Mouse (Mus musculus) ES-E14 (cell line): ENCODE data around the gene Abhd17c.

ENCODE experiments used
- CHD2 ChIP-seq: IDR thresholded peaks from 2 replicates; pipeline ENCODE4 v1.6.1; 2014; ENCODE audit warnings: mild to moderate bottlenecking, low read depth, low read length, inconsistent platforms
- MAFK ChIP-seq: IDR thresholded peaks from 2 replicates; pipeline ENCODE4 v1.6.1; 2014; ENCODE audit warnings: mild to moderate bottlenecking, low read depth, low read length, inconsistent platforms; ENCODE audit not compliant: insufficient read depth
- ZC3H11A ChIP-seq: IDR thresholded peaks from 2 replicates; pipeline ENCODE4 v1.6.1; 2012; ENCODE audit warnings: low read depth, mild to moderate bottlenecking, inconsistent platforms, low read length, borderline replicate concordance
- ZNF384 ChIP-seq: IDR thresholded peaks from 2 replicates; pipeline ENCODE4 v1.6.1; 2012; ENCODE audit warnings: low read depth, low read length, inconsistent platforms

DNA sequence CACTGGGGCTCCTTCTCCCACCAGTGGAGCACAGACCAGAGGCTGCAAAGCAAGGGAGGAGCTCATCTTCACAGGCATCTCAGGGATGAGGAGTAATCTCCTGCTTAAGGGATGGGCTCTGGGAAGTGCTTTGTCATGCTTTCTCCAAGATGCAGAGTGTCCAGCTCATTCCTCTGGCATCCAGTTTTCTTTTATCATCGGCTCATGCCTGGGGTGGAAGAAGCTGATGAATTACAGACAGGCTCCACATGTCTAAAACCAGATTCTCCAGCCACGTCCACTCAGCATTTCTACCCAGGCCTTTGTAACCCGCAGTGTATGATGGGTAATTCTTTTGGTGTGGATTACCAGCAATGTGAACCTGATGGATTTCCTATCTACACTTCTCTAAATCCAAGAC lies 63.5 kb downstream of the Abhd17c start:
- no peak for TF ChIP-seq MAFK
- TF ChIP-seq ZC3H11A = no peak
- TF ChIP-seq ZNF384 = no peak
- no peak for TF ChIP-seq CHD2
